Mouse (Mus musculus) ES-E14 (cell line): ENCODE measurements at regions not wholly inside any gene's neighbourhood (a gene's known extent, or its start where the extent isn't known, plus 50 kb on each side); places are given as distances from the start of the nearest gene placed in this dataset.

Experiments
- DNase-seq: peaks from one replicate; pipeline ENCODE4 v3.0.0-alpha.2; 2013; ENCODE audit warnings: low read depth, low spot score
- H3K27ac ChIP-seq: 2 replicates; pipeline ENCODE4 v1.5.1; 2012; ENCODE audit warnings: low read depth, mild to moderate bottlenecking, low read length, moderate library complexity, mixed read lengths; ENCODE audit not compliant: poor library complexity, insufficient read depth, severe bottlenecking
- H3K36me3 ChIP-seq: 2 replicates; pipeline ENCODE4 v1.6.1; 2012; ENCODE audit warnings: mild to moderate bottlenecking, low read length, moderate library complexity, mixed read lengths; ENCODE audit not compliant: control insufficient read depth, poor library complexity, insufficient read depth, severe bottlenecking
- H3K4me1 ChIP-seq, 2 experiments: fragments of 150-350 bp in 1 of 2; sonication (generic) in 1 of 2; 2 replicates each; pipeline ENCODE4 v1.6.1; 2012; ENCODE audit warnings: low read length in 2 of 2, mild to moderate bottlenecking in 1 of 2, mixed read lengths in 1 of 2; ENCODE audit not compliant: control insufficient read depth in 2 of 2, insufficient read depth in 2 of 2, poor library complexity in 1 of 2
- H3K4me3 ChIP-seq, 2 experiments: fragments of 150-350 bp in 1 of 2; sonication (generic) in 1 of 2; 2 replicates each; pipeline ENCODE4 v1.5.1; 2012; ENCODE audit warnings: low read length in 2 of 2, low read depth in 1 of 2, mild to moderate bottlenecking in 1 of 2, mixed read lengths in 1 of 2; ENCODE audit not compliant: insufficient read depth in 1 of 2, poor library complexity in 1 of 2, severe bottlenecking in 1 of 2
- H3K9ac ChIP-seq: 2 replicates; pipeline ENCODE4 v1.6.1; 2012; ENCODE audit warnings: low read depth, mild to moderate bottlenecking, low read length, mixed read lengths; ENCODE audit not compliant: poor library complexity, insufficient read depth, severe bottlenecking
- H3K9me3 ChIP-seq: fragments of 150-350 bp; sonication (generic); 2 replicates; pipeline ENCODE4 v1.6.1; 2012; ENCODE audit warnings: low read depth, mild to moderate bottlenecking, low read length; ENCODE audit not compliant: control insufficient read depth, insufficient read depth
- CHD2 ChIP-seq: IDR thresholded peaks from 2 replicates; pipeline ENCODE4 v1.6.1; 2014; ENCODE audit warnings: mild to moderate bottlenecking, low read depth, low read length, inconsistent platforms
- HCFC1 ChIP-seq: IDR thresholded peaks from 2 replicates; pipeline ENCODE4 v1.6.1; 2012; ENCODE audit warnings: low read length, inconsistent platforms, borderline replicate concordance; ENCODE audit not compliant: insufficient read depth
- MAFK ChIP-seq: IDR thresholded peaks from 2 replicates; pipeline ENCODE4 v1.6.1; 2014; ENCODE audit warnings: mild to moderate bottlenecking, low read depth, low read length, inconsistent platforms; ENCODE audit not compliant: insufficient read depth
- ZC3H11A ChIP-seq: IDR thresholded peaks from 2 replicates; pipeline ENCODE4 v1.6.1; 2012; ENCODE audit warnings: low read depth, mild to moderate bottlenecking, inconsistent platforms, low read length, borderline replicate concordance
- ZNF384 ChIP-seq: IDR thresholded peaks from 2 replicates; pipeline ENCODE4 v1.6.1; 2012; ENCODE audit warnings: low read depth, low read length, inconsistent platforms
- in situ Hi-C, 2 experiments: fragments of 600-800 bp; cut with MboI; formaldehyde crosslinking; loops; one replicate each; pipeline ENCODE4 v1.15.1; 2025; ENCODE audit warnings: low sequenced_read_pairs in 2 of 2, inconsistent platforms in 1 of 2; ENCODE audit not compliant: unreplicated experiment in 2 of 2

GRCm38 (mm10) chr14:29862032-29862431, 106.1 kb upstream of the Selenok start:
- no peak overlapping the region for H3K27ac ChIP-seq
- H3K36me3 ChIP-seq = no peaks in the 10 kb centered on the region
- H3K4me1 ChIP-seq = no peaks in the 10 kb centered on the region
- in situ Hi-C loops = no loop called here
- H3K9ac ChIP-seq = no peak overlapping the region
- TF ChIP-seq MAFK = no peak
- no peak for TF ChIP-seq ZNF384
- TF ChIP-seq CHD2 = no peak
- no peak for TF ChIP-seq HCFC1
- TF ChIP-seq ZC3H11A = no peak
- H3K9me3 ChIP-seq = no peaks in the 10 kb centered on the region
- no peak for DNase-seq
- no peak overlapping the region for H3K4me3 ChIP-seq

DNA sequence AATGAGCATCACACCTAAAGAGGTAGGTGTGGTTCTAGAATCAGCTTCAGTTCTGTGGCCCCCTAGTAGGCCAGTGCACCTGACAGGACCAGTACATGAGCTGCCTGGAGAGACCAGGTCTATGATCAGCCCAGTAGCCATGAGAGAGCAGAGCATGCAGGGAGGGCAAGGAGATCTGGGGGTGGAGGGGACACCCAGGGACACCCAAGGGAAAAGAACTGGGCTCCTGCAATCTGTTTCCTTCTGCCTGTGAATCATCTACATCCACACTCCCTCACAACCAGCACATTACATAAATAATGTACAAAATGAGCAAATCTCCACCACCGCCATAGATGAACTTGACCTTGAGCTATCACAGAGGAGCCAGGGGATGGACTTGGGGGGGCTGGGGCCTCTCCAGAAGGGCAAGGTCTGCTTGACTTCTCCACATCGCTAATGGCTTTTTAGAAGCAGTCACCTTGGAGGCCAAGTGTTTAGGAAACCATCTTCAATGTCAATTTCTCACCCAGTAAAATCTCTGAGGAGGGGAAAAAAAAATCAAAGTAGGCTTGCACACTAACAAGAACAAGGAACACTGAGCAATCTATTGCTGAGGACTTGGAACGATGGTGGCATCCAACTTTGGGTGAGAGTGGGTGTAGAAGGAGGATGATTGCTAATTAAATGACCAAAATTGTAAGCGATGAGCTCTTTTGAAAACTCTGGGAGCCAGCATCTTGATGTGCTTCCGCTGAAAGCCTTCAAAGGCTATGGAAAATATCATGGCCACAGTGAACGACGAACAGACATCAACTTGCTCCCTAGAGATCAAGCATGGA, 101.4 kb upstream of the Selenok start:
- no peak overlapping the region for H3K9ac ChIP-seq
- TF ChIP-seq CHD2 (no peak), ZC3H11A (no peak), MAFK (no peak), ZNF384 (no peak), HCFC1 (no peak)
- DNase-seq = no peak
- no peaks in the 10 kb centered on the region for H3K9me3 ChIP-seq
- no peaks in the 10 kb centered on the region for H3K36me3 ChIP-seq
- no peak overlapping the region for H3K4me3 ChIP-seq
- no peaks in the 10 kb centered on the region for H3K4me1 ChIP-seq
- no peak overlapping the region for H3K27ac ChIP-seq
- in situ Hi-C loops = no loop called here

DNA sequence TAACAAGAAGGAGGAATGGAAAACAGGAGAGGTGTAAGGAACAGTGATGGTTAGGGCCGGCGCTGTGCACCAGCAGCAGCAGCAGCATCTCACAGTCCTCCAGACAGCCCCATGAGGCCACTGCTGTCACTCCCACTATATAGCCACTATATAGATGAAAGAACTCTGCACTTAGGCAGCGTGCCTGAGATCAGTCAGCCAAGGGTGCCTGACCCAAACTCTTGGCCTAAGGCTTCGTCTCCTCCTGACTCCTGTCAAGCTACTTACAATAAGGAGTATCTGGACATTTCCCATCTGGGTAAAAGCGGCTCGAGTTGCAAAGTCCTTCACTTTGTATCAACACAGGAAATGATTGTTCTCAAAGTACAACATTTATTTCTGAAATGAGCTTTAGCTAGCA, 100.8 kb upstream of the Selenok start:
- Histone ChIP-seq H3K4me1 (no peaks in the 10 kb centered on the region), H3K4me3 (no peak overlapping the region), H3K36me3 (no peaks in the 10 kb centered on the region), H3K27ac (no peak overlapping the region), H3K9ac (no peak overlapping the region), H3K9me3 (no peaks in the 10 kb centered on the region)
- in situ Hi-C loops = no loop called here
- no peak for TF ChIP-seq CHD2
- TF ChIP-seq HCFC1 = no peak
- no peak for TF ChIP-seq MAFK
- TF ChIP-seq ZC3H11A = no peak
- TF ChIP-seq ZNF384 = no peak
- DNase-seq = no peak

- Histone ChIP-seq H3K36me3 (no peaks in the 10 kb centered on the region), H3K9ac (no peak overlapping the region), H3K4me3 (no peak overlapping the region), H3K9me3 (no peaks in the 10 kb centered on the region), H3K4me1 (no peaks in the 10 kb centered on the region), H3K27ac (no peak overlapping the region)
- no peak for TF ChIP-seq ZC3H11A
- no peak for TF ChIP-seq ZNF384
- TF ChIP-seq HCFC1 = no peak
- no peak for TF ChIP-seq CHD2
- no peak for TF ChIP-seq MAFK
- in situ Hi-C loops = no loop called here
- no peak for DNase-seq
Observed at GRCm38 (mm10) chr14:29869930-29870329, 98.2 kb upstream of the Selenok start.

- H3K9ac ChIP-seq = no peak overlapping the region
- DNase-seq = no peak
- TF ChIP-seq CHD2 (no peak), ZNF384 (no peak), ZC3H11A (no peak), HCFC1 (no peak), MAFK (no peak)
- no peaks in the 10 kb centered on the region for H3K4me1 ChIP-seq
- no peak overlapping the region for H3K4me3 ChIP-seq
- no peaks in the 10 kb centered on the region for H3K9me3 ChIP-seq
- H3K36me3 ChIP-seq = no peaks in the 10 kb centered on the region
- in situ Hi-C loops = no loop called here
- H3K27ac ChIP-seq = no peak overlapping the region; the same call in 1 of the 2 replicates
Observed at GRCm38 (mm10) chr14:29876668-29877067, 91.4 kb upstream of the Selenok start.
